Mouse (Mus musculus): ENCODE measurements at regions not wholly inside any gene's neighbourhood (a gene's known extent, or its start where the extent isn't known, plus 50 kb on each side); places are given as distances from the start of the nearest gene placed in this dataset.

- 28% methylated on average over 1 of the region's 1 CpGs for WGBS
- H3K36me3 ChIP-seq (ENCODE audit: control insufficient read depth, insufficient read depth, low read length) = no peaks in the 10 kb centered on the region
- TF ChIP-seq EP300 (optimal IDR thresholded peaks at IDR 0.05) (no peak), CTCF (IDR thresholded peaks at IDR 0.05; ENCODE audit: low read depth) (no peak)
- H3K4me2 ChIP-seq (replicated peaks; ENCODE audit: low read depth) = no peak overlapping the region
- ATAC-seq (ENCODE audit: low FRiP score, low TSS enrichment) = no peak
- H3K4me1 ChIP-seq (replicated peaks; ENCODE audit: control insufficient read depth, insufficient read depth) = no peaks in the 10 kb centered on the region
- no peak overlapping the region for H3K4me3 ChIP-seq (ENCODE audit: low read depth, low read length)
- no peak for DNase-seq (ENCODE audit: low spot score)
- H3K27ac ChIP-seq (replicated peaks) = no peak overlapping the region
- H3K27me3 ChIP-seq (ENCODE audit: control insufficient read depth, insufficient read depth, low read length) = no peaks in the 10 kb centered on the region
- no peaks in the 10 kb centered on the region for H3K9me3 ChIP-seq (ENCODE audit: control insufficient read depth, low read length)
- H3K9ac ChIP-seq (ENCODE audit: low read length) = no peak overlapping the region
Observed at GRCm38 (mm10) chr6:36234438-36234837, 153.4 kb upstream of the Chrm2 start.

DNA sequence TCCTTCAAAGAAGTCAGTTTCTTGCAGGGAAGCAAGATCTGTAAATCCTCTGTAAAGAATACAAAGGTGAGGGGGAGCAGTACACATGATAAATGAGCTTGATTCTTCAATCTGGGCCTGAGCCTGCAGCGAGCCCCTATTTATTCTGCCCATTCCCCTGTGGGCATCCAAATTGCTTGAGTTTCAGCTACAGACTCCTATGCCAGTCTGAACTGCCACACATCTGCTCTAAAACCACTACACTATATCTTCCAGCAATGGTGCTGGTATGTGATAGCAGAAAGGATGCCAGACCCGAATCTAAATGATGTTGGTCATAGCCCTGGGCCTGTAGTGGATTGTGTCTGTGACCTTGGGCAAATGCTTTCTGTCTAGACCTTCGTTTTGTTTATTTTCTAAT, 140.9 kb upstream of the Chrm2 start:
- Histone ChIP-seq H3K27me3 (ENCODE audit: control insufficient read depth, insufficient read depth, low read length) (no peaks in the 10 kb centered on the region), H3K4me2 (replicated peaks; ENCODE audit: low read depth) (no peak overlapping the region), H3K9me3 (ENCODE audit: control insufficient read depth, low read length) (no peaks in the 10 kb centered on the region), H3K9ac (ENCODE audit: low read length) (no peak overlapping the region), H3K27ac (replicated peaks) (no peak overlapping the region), H3K4me3 (ENCODE audit: low read depth, low read length) (no peak overlapping the region), H3K36me3 (ENCODE audit: control insufficient read depth, insufficient read depth, low read length) (no peaks in the 10 kb centered on the region), H3K4me1 (replicated peaks; ENCODE audit: control insufficient read depth, insufficient read depth) (no peaks in the 10 kb centered on the region)
- TF ChIP-seq EP300 (optimal IDR thresholded peaks at IDR 0.05) (no peak), CTCF (IDR thresholded peaks at IDR 0.05; ENCODE audit: low read depth) (no peak)
- 38% methylated on average over 3 of the region's 3 CpGs for WGBS
- DNase-seq (ENCODE audit: low spot score) = no peak
- no peak for ATAC-seq (ENCODE audit: low FRiP score, low TSS enrichment)

GRCm38 (mm10) chr6:36248219-36248618, 139.7 kb upstream of the Chrm2 start:
- Histone ChIP-seq H3K36me3 (ENCODE audit: control insufficient read depth, insufficient read depth, low read length) (no peaks in the 10 kb centered on the region), H3K4me3 (ENCODE audit: low read depth, low read length) (no peak overlapping the region), H3K27me3 (ENCODE audit: control insufficient read depth, insufficient read depth, low read length) (no peaks in the 10 kb centered on the region), H3K9ac (ENCODE audit: low read length) (no peak overlapping the region), H3K9me3 (ENCODE audit: control insufficient read depth, low read length) (no peaks in the 10 kb centered on the region), H3K27ac (replicated peaks) (no peak overlapping the region), H3K4me1 (replicated peaks; ENCODE audit: control insufficient read depth, insufficient read depth) (no peaks in the 10 kb centered on the region), H3K4me2 (replicated peaks; ENCODE audit: low read depth) (no peak overlapping the region)
- ATAC-seq (ENCODE audit: low FRiP score, low TSS enrichment) (no peak), DNase-seq (ENCODE audit: low spot score) (no peak)
- WGBS = 77% methylated on average over 1 of the region's 1 CpGs
- no peak for TF ChIP-seq CTCF (IDR thresholded peaks at IDR 0.05; ENCODE audit: low read depth)
- TF ChIP-seq EP300 (optimal IDR thresholded peaks at IDR 0.05) = no peak

GRCm38 (mm10) chr6:36249047-36249446, 138.8 kb upstream of the Chrm2 start:
- no peak for DNase-seq (ENCODE audit: low spot score)

DNA sequence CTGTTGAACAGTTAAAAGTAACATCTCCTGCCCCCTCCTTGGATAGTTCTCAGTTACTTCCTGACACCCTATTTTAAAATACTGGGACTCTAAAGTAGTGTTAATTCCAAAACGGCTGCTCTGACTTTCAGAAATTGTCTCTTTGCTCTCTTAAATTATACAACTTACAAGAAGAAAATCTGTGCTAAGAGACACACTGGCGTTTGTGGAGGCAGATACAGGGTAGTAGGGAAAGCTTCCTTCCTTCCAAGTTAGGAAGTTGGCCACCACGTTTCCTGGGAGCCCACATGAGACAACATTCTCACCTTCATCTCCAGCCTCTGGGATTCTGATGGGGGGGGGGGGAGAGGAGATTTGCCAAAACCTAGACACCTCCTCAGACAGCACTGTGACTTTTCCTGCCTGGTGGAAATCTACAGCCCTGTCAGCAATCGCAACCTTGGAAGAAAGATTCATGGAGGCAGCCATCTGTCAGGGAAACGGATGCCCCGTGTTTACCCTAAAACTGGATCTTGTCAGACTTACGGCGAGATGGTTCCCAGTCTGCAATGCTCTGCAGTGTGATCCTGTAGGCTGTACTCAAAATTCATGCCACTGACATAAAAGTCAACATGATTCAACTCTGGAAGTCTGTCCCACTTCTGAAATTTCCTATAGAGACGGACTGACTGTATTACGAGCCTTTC, 121.0 kb upstream of the Chrm2 start:
- no peaks in the 10 kb centered on the region for H3K4me1 ChIP-seq (replicated peaks; ENCODE audit: control insufficient read depth, insufficient read depth)
- TF ChIP-seq CTCF (IDR thresholded peaks at IDR 0.05; ENCODE audit: low read depth) = no peak
- no peak for TF ChIP-seq EP300 (optimal IDR thresholded peaks at IDR 0.05)
- H3K27me3 ChIP-seq (ENCODE audit: control insufficient read depth, insufficient read depth, low read length) = no peaks in the 10 kb centered on the region
- WGBS = 62% methylated on average over 10 of the region's 10 CpGs
- ATAC-seq (ENCODE audit: low FRiP score, low TSS enrichment) = no peak
- no peak overlapping the region for H3K4me2 ChIP-seq (replicated peaks; ENCODE audit: low read depth)
- no peaks in the 10 kb centered on the region for H3K9me3 ChIP-seq (ENCODE audit: control insufficient read depth, low read length)
- H3K36me3 ChIP-seq (ENCODE audit: control insufficient read depth, insufficient read depth, low read length) = no peaks in the 10 kb centered on the region
- no peak for DNase-seq (ENCODE audit: low spot score)
- H3K4me3 ChIP-seq (ENCODE audit: low read depth, low read length) = no peak overlapping the region
- H3K27ac ChIP-seq (replicated peaks) = no peak overlapping the region
- no peak overlapping the region for H3K9ac ChIP-seq (ENCODE audit: low read length)

More at GRCm38 (mm10) chr6:36249047-36249446, 138.8 kb upstream of the Chrm2 start:
- H3K4me2 ChIP-seq (replicated peaks; ENCODE audit: low read depth) = no peak overlapping the region
- TF ChIP-seq CTCF (IDR thresholded peaks at IDR 0.05; ENCODE audit: low read depth) (peak; percentile 81), EP300 (optimal IDR thresholded peaks at IDR 0.05) (no peak)
- no peak overlapping the region for H3K9ac ChIP-seq (ENCODE audit: low read length)
- ATAC-seq (ENCODE audit: low FRiP score, low TSS enrichment) = no peak
- no peak overlapping the region for H3K27ac ChIP-seq (replicated peaks)
- no peak overlapping the region for H3K4me3 ChIP-seq (ENCODE audit: low read depth, low read length)
- no peaks in the 10 kb centered on the region for H3K36me3 ChIP-seq (ENCODE audit: control insufficient read depth, insufficient read depth, low read length)
- H3K4me1 ChIP-seq (replicated peaks; ENCODE audit: control insufficient read depth, insufficient read depth) = no peaks in the 10 kb centered on the region
- H3K27me3 ChIP-seq (ENCODE audit: control insufficient read depth, insufficient read depth, low read length) = no peaks in the 10 kb centered on the region
- 25% methylated on average over 4 of the region's 4 CpGs for WGBS
- H3K9me3 ChIP-seq (ENCODE audit: control insufficient read depth, low read length) = no peaks in the 10 kb centered on the region

GRCm38 (mm10) chr6:36286664-36287063, 101.2 kb upstream of the Chrm2 start:
- Histone ChIP-seq H3K9me3 (ENCODE audit: control insufficient read depth, low read length) (no peaks in the 10 kb centered on the region), H3K4me1 (replicated peaks; ENCODE audit: control insufficient read depth, insufficient read depth) (no peaks in the 10 kb centered on the region), H3K27ac (replicated peaks) (no peak overlapping the region), H3K36me3 (ENCODE audit: control insufficient read depth, insufficient read depth, low read length) (no peaks in the 10 kb centered on the region), H3K27me3 (ENCODE audit: control insufficient read depth, insufficient read depth, low read length) (no peaks in the 10 kb centered on the region), H3K9ac (ENCODE audit: low read length) (no peak overlapping the region), H3K4me3 (ENCODE audit: low read depth, low read length) (no peak overlapping the region), H3K4me2 (replicated peaks; ENCODE audit: low read depth) (no peak overlapping the region)
- no peak for DNase-seq (ENCODE audit: low spot score)
- no peak for ATAC-seq (ENCODE audit: low FRiP score, low TSS enrichment)
- 80% methylated on average over 10 of the region's 10 CpGs for WGBS
- no peak for TF ChIP-seq EP300 (optimal IDR thresholded peaks at IDR 0.05)
- TF ChIP-seq CTCF (IDR thresholded peaks at IDR 0.05; ENCODE audit: low read depth) = no peak

Measured in stomach, postnatal 0 days (tissue).